Comparison of ENCODE assay signal across 19 mouse cellular contexts in the genomic region with DNA sequence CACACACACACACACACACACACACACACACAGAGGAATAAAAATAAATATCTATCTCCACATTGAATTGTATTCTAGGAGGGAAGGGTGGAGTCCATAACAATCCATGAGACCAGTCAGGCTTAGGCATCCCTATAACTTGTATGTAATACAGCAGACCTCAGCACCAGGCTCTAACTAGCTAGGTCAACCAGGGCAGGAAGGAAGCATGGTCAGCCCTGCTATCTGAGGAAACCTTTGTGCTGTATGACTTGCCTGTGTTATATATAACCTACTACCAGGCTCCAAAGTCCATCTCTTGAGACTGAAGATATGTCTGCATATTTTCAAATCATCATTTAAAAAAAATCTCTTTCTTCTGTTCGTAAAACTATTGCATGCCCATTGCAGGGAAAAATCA.
"Had no signal": no experiment of that assay in that cellular context is flagged by ENCODE, and none has a peak within 500 bp of the region (broad histone marks: within the 10 kb centered on the region; RNA-seq: fewer than 3 reads in every experiment).

No protein-coding gene starts in this region.

- DNase-seq: lung, adult 18-20 months; lung, embryonic 14.5 days; lung, postnatal 10 days; lung, postnatal 4 days; midbrain, embryonic 14.5 days; retina, postnatal 1 day; right cerebral cortex, adult 18-20 months; right cerebral cortex, postnatal 25 days; right cerebral cortex, postnatal 4 days; spleen, adult 18-20 months; thymus, adult 2 months; thymus, postnatal 25 days; thymus, postnatal 4 days had no signal

- H3K4me3 ChIP-seq: midbrain, embryonic 10.5 days; midbrain, embryonic 12.5 days; myocyte; neural tube, embryonic 13.5 days; neural tube, embryonic 15.5 days had no signal

- ATAC-seq: midbrain, embryonic 16.5 days had no signal

- H3K9ac ChIP-seq: lung, embryonic 14.5 days; midbrain, embryonic 12.5 days; neural tube, embryonic 13.5 days; neural tube, embryonic 15.5 days had no signal

- H3K4me2 ChIP-seq: lung, embryonic 14.5 days; midbrain, embryonic 12.5 days; neural tube, embryonic 13.5 days; neural tube, embryonic 15.5 days had no signal

- H3K27ac ChIP-seq: midbrain, embryonic 10.5 days; midbrain, embryonic 12.5 days; neural tube, embryonic 13.5 days; neural tube, embryonic 15.5 days had no signal

- H3K9me3 ChIP-seq: midbrain, embryonic 10.5 days; midbrain, embryonic 12.5 days; neural tube, embryonic 13.5 days; neural tube, embryonic 15.5 days had no signal

- H3K36me3 ChIP-seq: midbrain, embryonic 10.5 days; midbrain, embryonic 12.5 days; neural tube, embryonic 13.5 days; neural tube, embryonic 15.5 days had no signal

- H3K4me1 ChIP-seq: midbrain, embryonic 10.5 days; midbrain, embryonic 12.5 days; neural tube, embryonic 13.5 days; neural tube, embryonic 15.5 days had no signal

- H3K27me3 ChIP-seq: midbrain, embryonic 12.5 days; neural tube, embryonic 13.5 days; neural tube, embryonic 15.5 days had no signal
